12 mouse cellular contexts compared by ENCODE assay signal in genomic region chr1:75214442-75214841, GRCm38 (mm10). TPM values are rescaled to one million over a fixed set of nuclear protein-coding genes. Genes with fewer than 3 reads are reported as not detected.
A peak's percentile ranks its signal among the peaks of the same experiment; 100 is the strongest.
DNase-seq lines count a peak whose midpoint lies in the region; ATAC-seq and TF ChIP-seq lines count a peak whose summit lies in the region.
"Had no signal": no experiment of that assay in that cellular context is flagged by ENCODE, and none has a peak within 500 bp of the region (broad histone marks: within the 10 kb centered on the region; RNA-seq: fewer than 3 reads in every experiment).

No protein-coding gene starts in this region.

- peak overlapping the region; percentile 96 for H3K4me3 ChIP-seq in megakaryocyte, embryonic 14.5 days (replicated peaks)
- H3K4me3 ChIP-seq in intestine, embryonic 15.5 days (replicated peaks), result no peak overlapping the region
- H3K4me3 ChIP-seq in stomach, embryonic 14.5 days (ENCODE audit: low read depth, low read length), result no peak overlapping the region
- no peak overlapping the region for H3K4me3 ChIP-seq in forebrain, postnatal 0 days (ENCODE audit: low read depth, low read length)
- no peak overlapping the region for H3K4me3 ChIP-seq in midbrain, embryonic 15.5 days
- H3K4me3 ChIP-seq: neural tube, embryonic 13.5 days had no signal

- no peaks in the 10 kb centered on the region for H3K27me3 ChIP-seq in megakaryocyte, embryonic 14.5 days (replicated peaks)
- peaks cover 9% of the 10 kb centered on the region for H3K27me3 ChIP-seq in intestine, embryonic 15.5 days (replicated peaks)
- H3K27me3 ChIP-seq in stomach, embryonic 14.5 days (ENCODE audit: control insufficient read depth, insufficient read depth, low read length), result no peaks in the 10 kb centered on the region
- no peaks in the 10 kb centered on the region for H3K27me3 ChIP-seq in forebrain, postnatal 0 days (ENCODE audit: insufficient read depth, low read length)
- H3K27me3 ChIP-seq in midbrain, embryonic 15.5 days (replicated peaks), result peaks cover 27% of the 10 kb centered on the region

- H3K9me3 ChIP-seq in megakaryocyte, embryonic 14.5 days, result no peaks in the 10 kb centered on the region
- H3K9me3 ChIP-seq in intestine, embryonic 15.5 days, result no peaks in the 10 kb centered on the region
- no peaks in the 10 kb centered on the region for H3K9me3 ChIP-seq in stomach, embryonic 14.5 days (ENCODE audit: control insufficient read depth, low read depth, low read length)
- no peaks in the 10 kb centered on the region for H3K9me3 ChIP-seq in forebrain, postnatal 0 days (ENCODE audit: low read length)
- no peaks in the 10 kb centered on the region for H3K9me3 ChIP-seq in midbrain, embryonic 15.5 days
- H3K9me3 ChIP-seq: neural tube, embryonic 13.5 days had no signal

- DNase-seq in kidney, postnatal 25 days, result peak; percentile 83 to 96
- DNase-seq in forebrain, postnatal 0 days, result no peak

- peak overlapping the region; percentile 82 for H3K27ac ChIP-seq in intestine, embryonic 15.5 days
- H3K27ac ChIP-seq in stomach, embryonic 14.5 days (ENCODE audit: low read length), result peak overlapping the region; percentile 77; the same call in 1 of the 2 replicates
- no peak overlapping the region for H3K27ac ChIP-seq in forebrain, postnatal 0 days (ENCODE audit: low read depth, low read length)
- H3K27ac ChIP-seq in midbrain, embryonic 15.5 days, result no peak overlapping the region
- H3K27ac ChIP-seq: neural tube, embryonic 13.5 days had no signal

- peaks cover 71% of the 10 kb centered on the region for H3K36me3 ChIP-seq in megakaryocyte, embryonic 14.5 days (replicated peaks; ENCODE audit: low read length)
- H3K36me3 ChIP-seq in intestine, embryonic 15.5 days, result peaks cover 12% of the 10 kb centered on the region; the same call in 1 of the 2 replicates
- H3K36me3 ChIP-seq in stomach, embryonic 14.5 days (ENCODE audit: control insufficient read depth, insufficient read depth, low read length), result peaks cover 18% of the 10 kb centered on the region; the same call in 1 of the 2 replicates
- H3K36me3 ChIP-seq in forebrain, postnatal 0 days (ENCODE audit: insufficient read depth), result peaks cover 38% of the 10 kb centered on the region
- peaks cover 16% of the 10 kb centered on the region; the same call in 1 of the 2 replicates for H3K36me3 ChIP-seq in midbrain, embryonic 15.5 days (replicated peaks)

- peak overlapping the region; percentile 27; the same call in 1 of the 2 replicates for H3K9ac ChIP-seq in intestine, embryonic 15.5 days
- no peak overlapping the region for H3K9ac ChIP-seq in stomach, embryonic 14.5 days (replicated peaks; ENCODE audit: low read depth, low read length)
- H3K9ac ChIP-seq in forebrain, postnatal 0 days, result no peak overlapping the region
- no peak overlapping the region for H3K9ac ChIP-seq in midbrain, embryonic 15.5 days
- H3K9ac ChIP-seq: neural tube, embryonic 13.5 days had no signal

- no peak for ATAC-seq in megakaryocyte, adult 5-6 weeks (ENCODE audit: poor library complexity, severe bottlenecking)
- ATAC-seq in intestine, embryonic 15.5 days, result peak; percentile 49
- ATAC-seq in stomach, embryonic 14.5 days (ENCODE audit: insufficient number of reproducible peaks, insufficient read depth, low FRiP score, low read depth), result peak; percentile 47
- ATAC-seq in megakaryocyte progenitor cell, adult 5-6 weeks (replicated peaks; ENCODE audit: poor library complexity), result no peak
- no peak for ATAC-seq in forebrain, postnatal 0 days
- no peak for ATAC-seq in midbrain, embryonic 15.5 days (replicated peaks)

- no peak for TF ChIP-seq CTCF in forebrain, postnatal 0 days (IDR thresholded peaks at IDR 0.05; ENCODE audit: low read depth)

- 47% methylated on average over 2 of the region's 2 CpGs for WGBS in intestine, embryonic 15.5 days
- WGBS in stomach, embryonic 14.5 days, result 65% methylated on average over 2 of the region's 2 CpGs
- 78% methylated on average over 2 of the region's 2 CpGs for WGBS in forebrain, postnatal 0 days
- WGBS in midbrain, embryonic 15.5 days, result 83% methylated on average over 2 of the region's 2 CpGs

- peak overlapping the region; percentile 36 for H3K4me2 ChIP-seq in intestine, embryonic 15.5 days (replicated peaks)
- no peak overlapping the region for H3K4me2 ChIP-seq in stomach, embryonic 14.5 days (replicated peaks; ENCODE audit: low read depth, low read length)
- no peak overlapping the region for H3K4me2 ChIP-seq in forebrain, postnatal 0 days (ENCODE audit: low read depth)
- H3K4me2 ChIP-seq in midbrain, embryonic 15.5 days, result no peak overlapping the region
- H3K4me2 ChIP-seq: heart, embryonic 11.5 days; neural tube, embryonic 13.5 days had no signal

- H3K4me1 ChIP-seq in megakaryocyte, embryonic 14.5 days, result peaks cover 78% of the 10 kb centered on the region
- peaks cover 43% of the 10 kb centered on the region for H3K4me1 ChIP-seq in intestine, embryonic 15.5 days (replicated peaks)
- H3K4me1 ChIP-seq in stomach, embryonic 14.5 days (ENCODE audit: control insufficient read depth, insufficient read depth, low read length), result peaks cover 27% of the 10 kb centered on the region; the same call in 1 of the 2 replicates
- peaks cover 16% of the 10 kb centered on the region for H3K4me1 ChIP-seq in forebrain, postnatal 0 days (ENCODE audit: insufficient read depth)
- H3K4me1 ChIP-seq in midbrain, embryonic 15.5 days, result peaks cover 39% of the 10 kb centered on the region

RNA-seq across cellular contexts. Expression of gene Stk16, which starts 3.8 kb away (rescaled TPM):
- polyA plus RNA-seq in megakaryocyte, embryonic 14.5 days (2012; ENCODE audit: insufficient read depth, low replicate concordance), result 195 and 221 TPM in 2 replicates
- 99.9 and 101 TPM in 2 replicates for total RNA-seq in megakaryocyte, adult 5-6 weeks (2015)
- 71.1 and 84.6 TPM in 2 replicates for total RNA-seq in megakaryocyte, adult 5-6 weeks (2017)
- 110 and 122 TPM in 2 replicates for polyA plus RNA-seq in intestine, embryonic 15.5 days (2015; fragmentation: Nextera tagmentation; extraction: Ambion mirVana)
- 123 TPM in 2 replicates for polyA plus RNA-seq in stomach, embryonic 14.5 days (2014; fragmentation: Nextera tagmentation; extraction: Ambion mirVana)
- 208 and 214 TPM in 2 replicates for total RNA-seq in megakaryocyte progenitor cell, adult 5-6 weeks (2015)
- total RNA-seq in megakaryocyte progenitor cell, adult 5-6 weeks (2017), result 135 and 187 TPM in 2 replicates
- total RNA-seq in forebrain, postnatal 0 days (2014; rRNA removed), result 102 and 109 TPM in 2 replicates
- polyA plus RNA-seq in forebrain, postnatal 0 days (2015; fragmentation: Nextera tagmentation; extraction: Ambion mirVana), result 95.6 and 102 TPM in 2 replicates
- 156 and 169 TPM in 2 replicates for polyA plus RNA-seq in midbrain, embryonic 15.5 days (2015; fragmentation: Nextera tagmentation; extraction: Ambion mirVana)

RNA-seq across cellular contexts. Expression of gene Glb1l, which starts 3.8 kb away (rescaled TPM):
- polyA plus RNA-seq in megakaryocyte, embryonic 14.5 days (2012; ENCODE audit: insufficient read depth, low replicate concordance), result 0.47 and 1.1 TPM in 2 replicates
- 7.5 and 8.2 TPM in 2 replicates for total RNA-seq in megakaryocyte, adult 5-6 weeks (2015)
- 6.7 and 12.2 TPM in 2 replicates for total RNA-seq in megakaryocyte, adult 5-6 weeks (2017)
- 11.9 and 12.2 TPM in 2 replicates for polyA plus RNA-seq in intestine, embryonic 15.5 days (2015; fragmentation: Nextera tagmentation; extraction: Ambion mirVana)
- polyA plus RNA-seq in stomach, embryonic 14.5 days (2014; fragmentation: Nextera tagmentation; extraction: Ambion mirVana), result 22.4 and 29.6 TPM in 2 replicates
- 24.2 and 31.9 TPM in 2 replicates for total RNA-seq in megakaryocyte progenitor cell, adult 5-6 weeks (2015)
- 12.3 and 13.7 TPM in 2 replicates for total RNA-seq in megakaryocyte progenitor cell, adult 5-6 weeks (2017)
- 15.0 and 18.5 TPM in 2 replicates for total RNA-seq in forebrain, postnatal 0 days (2014; rRNA removed)
- polyA plus RNA-seq in forebrain, postnatal 0 days (2015; fragmentation: Nextera tagmentation; extraction: Ambion mirVana), result 10.3 and 12.4 TPM in 2 replicates
- 21.8 and 24.0 TPM in 2 replicates for polyA plus RNA-seq in midbrain, embryonic 15.5 days (2015; fragmentation: Nextera tagmentation; extraction: Ambion mirVana)

RNA-seq across cellular contexts. Expression of gene Tuba4a, which starts 5.2 kb away (rescaled TPM):
- polyA plus RNA-seq in megakaryocyte, embryonic 14.5 days (2012; ENCODE audit: insufficient read depth, low replicate concordance), result 283 and 585 TPM in 2 replicates
- 373 and 391 TPM in 2 replicates for total RNA-seq in megakaryocyte, adult 5-6 weeks (2015)
- total RNA-seq in megakaryocyte, adult 5-6 weeks (2017), result 160 and 168 TPM in 2 replicates
- 122 and 131 TPM in 2 replicates for polyA plus RNA-seq in intestine, embryonic 15.5 days (2015; fragmentation: Nextera tagmentation; extraction: Ambion mirVana)
- polyA plus RNA-seq in stomach, embryonic 14.5 days (2014; fragmentation: Nextera tagmentation; extraction: Ambion mirVana), result 59.9 and 69.1 TPM in 2 replicates
- 777 and 847 TPM in 2 replicates for total RNA-seq in megakaryocyte progenitor cell, adult 5-6 weeks (2015)
- 369 and 385 TPM in 2 replicates for total RNA-seq in megakaryocyte progenitor cell, adult 5-6 weeks (2017)
- total RNA-seq in forebrain, postnatal 0 days (2014; rRNA removed), result 54.8 and 58.5 TPM in 2 replicates
- 76.9 and 87.1 TPM in 2 replicates for polyA plus RNA-seq in forebrain, postnatal 0 days (2015; fragmentation: Nextera tagmentation; extraction: Ambion mirVana)
- 7.9 and 12.7 TPM in 2 replicates for polyA plus RNA-seq in midbrain, embryonic 15.5 days (2015; fragmentation: Nextera tagmentation; extraction: Ambion mirVana)

RNA-seq across cellular contexts. Expression of gene A630095N17Rik, which starts 17.5 kb away (rescaled TPM):
- polyA plus RNA-seq in megakaryocyte, embryonic 14.5 days (2012; ENCODE audit: insufficient read depth, low replicate concordance), result not detected in 2 replicates
- not detected in 2 replicates for total RNA-seq in megakaryocyte, adult 5-6 weeks (2015)
- not detected in 2 replicates for total RNA-seq in megakaryocyte, adult 5-6 weeks (2017)
- polyA plus RNA-seq in intestine, embryonic 15.5 days (2015; fragmentation: Nextera tagmentation; extraction: Ambion mirVana), result not detected in 2 replicates
- not detected in 2 replicates for polyA plus RNA-seq in stomach, embryonic 14.5 days (2014; fragmentation: Nextera tagmentation; extraction: Ambion mirVana)
- 0.56 and 1.2 TPM in 2 replicates for total RNA-seq in megakaryocyte progenitor cell, adult 5-6 weeks (2015)
- 1.2 TPM in 1 of 2 replicates, not detected in the other for total RNA-seq in megakaryocyte progenitor cell, adult 5-6 weeks (2017)
- total RNA-seq in forebrain, postnatal 0 days (2014; rRNA removed), result 0.46 TPM in 1 of 2 replicates, not detected in the other
- polyA plus RNA-seq in forebrain, postnatal 0 days (2015; fragmentation: Nextera tagmentation; extraction: Ambion mirVana), result 0.34 TPM in 1 of 2 replicates, not detected in the other
- not detected in 2 replicates for polyA plus RNA-seq in midbrain, embryonic 15.5 days (2015; fragmentation: Nextera tagmentation; extraction: Ambion mirVana)
- total RNA-seq: common myeloid progenitor, adult 5-6 weeks; layer of hippocampus, adult 8-10 months had no signal
- polyA plus RNA-seq: heart, embryonic 11.5 days; neural tube, embryonic 13.5 days had no signal

RNA-seq across cellular contexts. Expression of gene Dnajb2, which starts 21.8 kb away (rescaled TPM):
- 97.0 and 100 TPM in 2 replicates for polyA plus RNA-seq in megakaryocyte, embryonic 14.5 days (2012; ENCODE audit: insufficient read depth, low replicate concordance)
- 1.9 and 2.6 TPM in 2 replicates for total RNA-seq in megakaryocyte, adult 5-6 weeks (2015)
- total RNA-seq in megakaryocyte, adult 5-6 weeks (2017), result 5.9 and 7.3 TPM in 2 replicates
- polyA plus RNA-seq in intestine, embryonic 15.5 days (2015; fragmentation: Nextera tagmentation; extraction: Ambion mirVana), result 25.5 and 26.2 TPM in 2 replicates
- 14.3 and 14.4 TPM in 2 replicates for polyA plus RNA-seq in stomach, embryonic 14.5 days (2014; fragmentation: Nextera tagmentation; extraction: Ambion mirVana)
- total RNA-seq in megakaryocyte progenitor cell, adult 5-6 weeks (2015), result 1.3 and 1.8 TPM in 2 replicates
- total RNA-seq in megakaryocyte progenitor cell, adult 5-6 weeks (2017), result 1.9 and 6.4 TPM in 2 replicates
- total RNA-seq in forebrain, postnatal 0 days (2014; rRNA removed), result 32.2 and 39.7 TPM in 2 replicates
- polyA plus RNA-seq in forebrain, postnatal 0 days (2015; fragmentation: Nextera tagmentation; extraction: Ambion mirVana), result 37.4 and 47.0 TPM in 2 replicates
- polyA plus RNA-seq in midbrain, embryonic 15.5 days (2015; fragmentation: Nextera tagmentation; extraction: Ambion mirVana), result 72.9 and 82.1 TPM in 2 replicates

Comparison
In these comparisons a context has a peak if more than half of its experiments do, and no peak if none do; other contexts are left out.
1. ATAC-seq: peak in intestine, embryonic 15.5 days (single experiment) and stomach, embryonic 14.5 days (single experiment); none in megakaryocyte, adult 5-6 weeks (single experiment), megakaryocyte progenitor cell, adult 5-6 weeks (single experiment), forebrain, postnatal 0 days (single experiment) and midbrain, embryonic 15.5 days (single experiment).
2. H3K27ac ChIP-seq: peak in intestine, embryonic 15.5 days (single experiment) and stomach, embryonic 14.5 days (single experiment); none in forebrain, postnatal 0 days (single experiment) and midbrain, embryonic 15.5 days (single experiment).